Mouse (Mus musculus) adrenal gland, postnatal 10 days (tissue): ENCODE data around the gene Adamts17. TPM values are rescaled to one million over a fixed set of nuclear protein-coding genes. Genes with fewer than 3 reads are reported as not detected.

Experiments
- DNase-seq: peaks from one replicate; pipeline ENCODE4 v3.0.0; 2021; ENCODE audit warnings: mixed read lengths
- total RNA-seq, 2 experiments: library from RNA; stranded (reverse); gene quantifications; 2 replicates each; pipeline ENCODE4 v1.2.3; 2021

The Adamts17 gene
- total RNA-seq, 2 experiments from 2014 or later: 5.5 to 8.6 TPM

DNA sequence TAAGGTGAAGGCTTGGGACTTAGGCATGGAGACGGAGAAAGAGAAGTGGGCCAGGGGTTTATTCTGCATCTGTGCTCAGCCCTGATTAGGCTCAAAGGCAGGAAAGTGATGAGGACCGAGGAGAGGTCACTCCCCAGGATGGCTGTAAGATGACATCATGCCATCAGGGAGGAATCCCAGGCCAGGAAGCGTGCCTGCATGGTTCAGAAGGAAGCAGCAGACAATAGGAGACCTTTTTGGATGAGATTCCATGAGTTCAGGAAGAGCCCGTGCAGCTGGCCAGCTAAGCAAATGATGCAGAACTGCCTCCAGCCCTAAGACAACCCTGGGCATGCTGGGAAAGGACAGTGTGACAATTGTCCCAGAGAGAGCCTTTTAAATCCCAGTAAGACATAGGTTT lies 93.7 kb downstream of the Adamts17 start:
- DNase-seq: peak; percentile 27

DNA sequence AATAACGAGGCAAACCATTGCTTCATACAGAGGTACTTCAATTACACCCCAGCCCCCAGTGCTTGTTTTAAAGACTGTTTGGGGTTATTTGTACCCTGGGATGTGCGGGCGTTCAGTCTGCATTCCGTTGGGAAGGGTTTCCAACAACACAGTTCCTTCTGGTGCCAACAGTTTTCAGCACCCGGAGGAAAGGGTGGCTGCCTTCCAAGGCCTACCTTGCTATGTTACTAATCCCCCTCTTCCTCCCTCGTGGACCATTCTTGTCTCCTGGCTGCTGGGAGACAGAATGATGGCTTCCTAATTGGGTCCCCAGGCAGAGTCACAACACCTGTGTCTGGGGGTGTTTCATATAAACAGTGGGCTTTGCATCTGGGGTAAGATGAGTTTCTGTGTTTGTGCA lies 94.5 kb downstream of the Adamts17 start:
- no peak for DNase-seq

DNA sequence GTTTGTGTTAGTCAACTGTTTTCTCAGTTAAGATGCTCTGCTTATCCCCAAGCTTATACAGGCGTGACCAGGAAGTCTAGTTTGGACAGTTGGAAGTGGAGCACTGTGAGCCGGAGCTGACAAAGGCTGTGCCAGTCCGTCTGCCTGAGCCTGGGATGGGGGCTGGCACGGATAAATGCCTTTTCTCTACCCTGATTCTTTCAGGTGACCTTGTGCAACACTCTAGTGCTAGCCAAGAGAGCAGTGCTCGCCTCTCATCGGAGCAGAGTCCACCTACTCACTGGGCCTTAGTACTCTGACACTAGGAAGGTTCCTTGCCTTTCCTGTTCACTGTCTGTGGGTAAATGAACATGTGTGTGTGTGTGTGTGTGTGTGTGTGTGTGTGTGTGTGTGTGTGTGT lies 95.5 kb downstream of the Adamts17 start:
- DNase-seq: no peak

DNA sequence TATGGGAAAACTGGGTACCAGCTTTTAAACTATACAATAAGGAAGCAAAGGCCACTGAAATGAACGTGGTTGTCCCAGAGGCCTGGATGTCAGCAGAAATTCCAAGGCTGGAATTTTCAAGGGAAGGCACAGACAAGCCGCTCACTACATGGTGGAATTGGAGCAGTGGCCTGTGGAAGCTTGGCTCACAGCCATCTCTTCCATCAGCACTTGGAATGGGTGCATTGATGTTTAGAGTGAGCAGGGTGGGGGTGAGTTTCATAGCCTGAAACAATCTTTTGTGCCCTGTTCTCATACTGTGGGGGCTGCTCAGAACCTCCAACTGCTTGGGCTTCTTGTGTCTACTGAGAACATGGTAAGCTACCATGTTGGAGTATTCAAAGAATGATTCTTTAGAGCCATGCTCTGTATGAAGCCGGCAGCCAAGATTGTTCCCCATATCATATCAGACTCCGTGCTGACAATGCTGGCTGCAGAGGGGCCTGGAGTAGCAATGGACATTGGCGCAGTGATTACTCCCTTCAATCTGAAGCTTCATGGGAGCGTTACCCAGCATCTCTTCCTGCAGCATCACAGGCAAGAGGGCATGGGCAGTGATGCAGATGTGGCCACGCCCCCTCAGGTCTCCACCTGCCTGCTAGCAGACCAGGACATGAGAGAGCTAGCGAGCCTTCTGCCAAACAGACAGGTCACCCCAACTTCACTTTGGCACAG lies 96.7 kb downstream of the Adamts17 start:
- DNase-seq: no peak

DNA sequence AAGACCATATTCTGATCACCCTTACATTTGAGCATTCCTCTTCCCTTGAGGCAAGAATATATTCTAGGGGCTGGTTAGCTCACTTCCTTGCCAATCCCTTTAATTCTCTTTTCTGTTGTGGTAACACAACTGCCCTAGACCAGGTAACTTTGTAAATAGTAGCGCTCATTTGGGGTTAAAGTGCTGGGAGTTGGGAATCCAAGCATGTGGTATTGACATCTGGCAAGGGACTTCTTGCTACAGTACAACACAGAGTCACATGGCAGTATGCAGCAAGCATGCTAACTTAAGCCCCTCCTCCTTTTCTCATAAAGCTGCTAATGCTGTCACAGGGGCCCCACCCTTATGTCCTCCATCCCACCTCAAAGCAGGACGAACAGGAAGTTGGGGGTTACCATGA lies 97.4 kb downstream of the Adamts17 start:
- DNase-seq: no peak

DNA sequence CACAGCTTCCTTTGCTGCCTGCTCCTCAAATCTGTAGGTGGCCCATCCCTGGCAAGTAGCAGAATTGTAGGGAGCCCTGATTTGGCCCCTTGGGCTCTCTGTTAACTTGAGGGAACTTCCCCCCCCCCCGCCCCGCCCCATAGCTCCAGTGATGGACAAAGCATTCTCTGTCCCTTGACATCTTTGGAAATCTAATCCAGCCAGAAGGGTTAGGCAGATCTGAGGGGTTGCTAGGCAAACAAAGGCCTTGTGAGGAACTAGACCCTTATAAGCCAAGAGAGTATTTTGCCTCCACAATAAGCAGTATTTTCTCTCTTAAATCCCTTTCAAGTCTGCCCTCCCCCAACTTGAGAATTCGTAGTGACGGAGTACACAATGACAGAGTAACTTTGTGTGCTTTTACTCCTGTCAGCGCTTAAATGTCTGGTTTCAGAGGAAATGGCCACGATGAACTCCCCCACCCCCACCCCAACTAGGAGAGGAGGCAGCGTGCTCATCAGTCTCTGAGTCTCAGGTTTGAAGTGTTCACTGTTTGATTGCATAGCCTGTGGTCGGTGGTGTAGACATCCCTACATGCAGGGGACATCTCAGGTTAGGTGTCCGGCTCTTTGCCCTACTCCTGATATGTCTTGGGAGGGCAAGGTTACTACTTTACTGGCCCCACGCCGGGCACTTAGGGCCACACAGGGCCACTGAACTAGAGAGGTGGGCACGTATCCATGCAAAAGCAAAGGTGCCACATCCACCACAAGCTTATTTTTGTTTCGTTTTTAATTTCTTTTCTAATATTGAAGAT lies 99.7 kb downstream of the Adamts17 start:
- no peak for DNase-seq

DNA sequence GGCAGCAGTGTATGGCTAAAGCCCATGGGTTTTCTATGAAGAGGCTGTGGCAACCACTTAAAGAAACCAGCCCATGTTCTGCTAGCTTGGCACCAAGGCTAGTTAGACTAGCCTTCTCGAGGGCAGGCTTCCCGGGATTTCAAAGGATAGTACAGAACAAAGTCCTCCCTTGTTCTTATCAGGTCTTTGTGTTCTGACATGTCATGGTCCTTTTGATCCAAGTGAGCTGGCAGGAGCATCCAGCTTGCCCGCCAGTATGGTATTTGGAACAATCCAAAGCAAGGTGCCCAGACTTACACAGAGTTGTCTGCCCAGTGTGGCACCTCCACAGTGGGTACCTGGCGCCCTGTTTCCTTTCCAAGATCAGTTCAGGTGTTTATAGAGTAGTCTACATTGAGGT lies 101.2 kb downstream of the Adamts17 start:
- no peak for DNase-seq

DNA sequence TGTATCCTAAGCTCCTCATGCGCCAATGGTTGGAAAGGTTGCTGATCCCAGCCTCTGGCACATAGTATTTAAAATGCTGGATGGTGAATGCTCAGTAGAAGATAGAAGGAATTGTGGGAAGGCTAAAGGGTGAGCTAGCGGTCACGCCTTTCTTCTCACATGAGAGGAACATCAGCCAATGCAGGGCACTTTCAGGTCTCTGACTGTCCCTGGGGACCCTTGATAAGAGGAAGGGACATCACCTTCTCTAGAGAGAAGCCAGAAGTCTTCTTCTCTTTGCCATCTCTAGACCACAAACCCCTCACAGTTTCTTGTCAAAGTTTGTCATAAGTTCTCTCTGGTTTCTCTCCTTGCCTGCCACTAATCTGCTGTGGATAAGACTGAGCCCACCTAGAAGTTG lies 109.5 kb downstream of the Adamts17 start:
- no peak for DNase-seq

DNA sequence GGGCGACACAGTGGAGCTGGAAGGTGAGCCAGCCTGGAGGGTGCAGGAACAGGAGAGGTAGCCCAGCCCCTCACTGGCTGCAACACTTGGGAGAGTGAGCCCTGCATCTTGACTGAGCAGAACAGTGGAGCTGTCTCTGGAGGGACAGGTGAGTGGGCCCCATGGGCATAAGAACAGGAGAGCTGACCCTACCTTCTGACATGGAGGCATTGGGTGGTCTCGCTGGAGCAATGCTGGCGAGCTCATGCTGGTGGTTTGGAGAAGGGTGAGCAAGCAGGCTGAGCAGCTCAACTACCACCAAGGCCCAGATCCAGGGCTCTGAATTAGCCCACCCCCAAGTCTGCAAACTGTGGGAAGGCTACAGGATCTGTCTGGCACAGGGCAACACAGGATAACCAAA lies 113.4 kb downstream of the Adamts17 start:
- DNase-seq: no peak

DNA sequence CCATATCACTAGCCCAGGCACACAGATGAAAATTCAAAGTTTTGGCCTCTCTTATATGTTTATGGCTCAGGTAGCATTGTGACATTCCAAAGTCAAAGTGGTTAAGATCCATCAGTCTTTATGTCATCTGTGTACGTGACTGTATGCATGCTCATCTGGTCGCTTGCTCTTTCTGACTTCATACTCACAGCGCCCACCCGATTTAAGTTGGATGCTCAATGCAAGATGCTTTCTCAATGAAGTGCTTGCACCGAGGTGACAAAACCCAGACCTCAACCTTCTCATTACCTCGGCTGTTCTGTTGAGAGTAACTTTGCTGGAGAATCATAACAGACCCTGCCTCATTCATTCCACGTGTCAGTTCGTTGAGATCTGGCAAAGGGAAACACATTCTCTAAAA lies 114.5 kb downstream of the Adamts17 start:
- DNase-seq: no peak

DNA sequence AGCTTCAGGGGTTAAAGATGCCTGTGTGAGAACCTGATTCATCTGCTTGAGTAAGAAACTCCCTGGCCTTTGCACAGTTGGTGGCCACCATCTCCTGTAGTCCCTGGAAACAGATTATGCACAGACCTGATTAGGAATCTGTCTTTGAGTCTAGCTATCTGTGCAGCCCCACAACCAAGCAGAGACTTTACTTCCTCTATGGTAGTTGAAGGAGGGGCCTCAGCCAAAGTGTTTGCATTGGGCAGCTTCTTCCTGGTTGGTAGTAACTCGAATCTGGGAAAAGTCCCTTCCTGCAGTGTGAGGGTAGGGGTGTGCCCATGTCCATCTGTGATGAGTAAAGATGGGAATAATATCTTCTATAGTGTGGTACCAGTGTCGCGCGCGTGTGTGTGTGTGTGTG lies 115.2 kb downstream of the Adamts17 start:
- no peak for DNase-seq

DNA sequence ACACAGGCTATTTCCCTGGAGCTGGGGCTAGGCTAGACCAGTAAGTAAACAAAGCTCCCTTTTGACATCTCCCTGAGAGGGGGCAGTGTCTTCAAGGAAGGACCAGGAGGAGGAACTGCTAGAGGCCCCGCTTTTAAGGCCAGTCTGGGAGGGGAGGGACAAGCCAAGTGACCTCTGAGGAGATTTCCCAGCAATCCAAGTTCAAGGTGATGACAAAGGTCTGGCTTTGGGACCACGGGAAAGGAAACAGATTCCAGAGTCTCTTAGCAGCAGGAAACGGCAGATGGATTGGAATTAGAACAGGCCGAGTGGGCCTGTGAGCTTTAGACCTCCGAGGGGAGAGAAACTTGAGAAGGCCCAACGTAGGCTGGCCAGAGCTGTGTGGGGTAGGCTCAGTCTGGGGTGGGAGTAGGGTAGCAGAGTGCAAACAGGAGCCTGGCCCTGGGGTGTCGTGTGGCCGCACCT lies 116.0 kb downstream of the Adamts17 start:
- DNase-seq: no peak

DNA sequence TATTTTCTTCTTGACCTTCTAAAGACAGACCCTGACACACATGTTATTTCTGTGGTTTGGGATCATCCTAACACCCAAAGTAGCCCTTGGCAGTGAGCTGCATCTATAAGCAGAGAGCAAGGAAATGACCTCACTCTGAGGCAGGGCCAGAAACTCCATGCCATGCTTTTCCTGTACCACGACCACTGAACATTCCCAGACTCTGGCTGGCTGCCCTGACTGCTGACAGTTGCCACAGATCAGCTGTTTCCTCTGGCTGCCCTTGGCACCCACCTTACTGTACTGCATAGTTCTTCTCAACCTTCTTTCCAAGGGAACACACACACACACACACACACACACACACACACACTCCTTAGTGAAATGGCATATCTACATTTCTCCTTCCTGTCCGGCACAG lies 116.4 kb downstream of the Adamts17 start:
- DNase-seq: peak; percentile 57

DNA sequence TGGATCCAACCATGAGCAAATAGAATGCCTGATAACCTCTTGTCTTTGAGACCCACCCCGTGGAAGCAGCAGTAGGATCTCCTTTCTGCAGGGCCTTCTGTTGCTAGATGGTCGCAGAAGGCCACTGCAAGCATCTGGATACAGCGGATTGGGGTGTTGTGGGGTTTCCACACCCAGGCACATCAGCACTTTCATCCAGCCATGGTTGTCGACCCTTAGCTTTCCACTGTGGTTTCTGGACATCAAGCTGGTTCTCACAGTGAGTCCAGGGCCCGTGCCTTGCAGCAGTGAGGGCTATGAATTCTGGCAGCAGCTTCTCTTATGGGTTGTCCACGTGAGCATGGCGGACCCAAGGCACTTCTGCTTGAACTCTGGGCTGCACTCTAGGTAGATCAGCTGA lies 118.2 kb downstream of the Adamts17 start:
- DNase-seq: no peak

DNA sequence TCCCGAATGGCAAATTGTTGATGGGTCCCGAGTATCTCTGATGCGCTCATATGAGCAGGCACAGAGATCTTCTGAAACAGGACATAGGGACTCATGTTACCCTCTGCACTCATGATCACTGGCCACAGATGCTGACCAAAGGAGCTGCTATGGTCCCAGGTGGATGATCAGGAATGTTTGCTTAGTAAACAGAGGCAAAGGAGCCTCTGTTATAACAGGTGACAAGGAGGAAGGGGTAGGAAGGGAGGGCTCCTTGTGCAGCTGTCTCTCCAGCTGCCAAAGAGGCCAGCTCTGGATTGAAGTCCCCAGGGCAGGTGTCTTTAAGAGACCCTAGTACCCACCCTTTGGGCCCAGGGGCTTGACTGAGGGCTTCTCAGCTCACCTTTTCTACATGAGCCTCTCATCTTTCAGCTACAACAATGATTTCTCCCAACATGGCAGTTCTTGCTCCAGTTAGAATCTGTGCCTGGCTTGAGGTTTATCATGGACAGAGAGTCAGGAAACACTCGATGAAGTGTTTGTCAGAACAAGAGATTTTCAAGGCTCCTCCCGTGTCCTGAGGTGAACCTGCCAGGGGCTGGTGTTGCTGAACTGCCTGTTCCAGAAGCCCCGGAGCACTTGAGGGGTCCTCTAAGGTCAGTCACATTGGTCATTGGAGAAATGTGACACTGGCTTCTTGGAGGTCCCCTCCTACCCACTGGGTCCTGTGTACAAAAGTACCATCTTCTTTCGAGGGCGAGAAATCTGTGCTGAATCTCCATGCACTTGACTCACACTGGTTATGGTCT lies 120.9 kb downstream of the Adamts17 start:
- no peak for DNase-seq

DNA sequence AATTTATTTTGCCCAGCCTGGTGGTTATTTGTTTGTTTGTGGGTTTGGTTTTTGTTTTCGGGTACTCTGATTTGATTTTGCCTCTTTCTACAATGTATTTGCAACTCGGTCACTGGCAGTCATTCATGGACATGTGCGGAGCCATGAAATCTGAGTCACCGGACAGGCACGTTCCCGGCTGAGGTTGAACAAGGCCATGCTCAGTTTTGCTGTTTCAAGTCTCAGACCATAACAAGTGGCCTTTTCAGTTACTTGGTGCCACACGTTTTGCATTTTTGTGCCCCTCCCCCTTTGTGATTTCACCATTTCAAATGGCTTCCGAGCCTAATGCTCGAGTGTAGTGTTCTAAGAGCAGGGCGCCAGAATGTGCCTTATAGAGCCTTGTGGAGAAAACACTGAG lies 123.2 kb downstream of the Adamts17 start:
- DNase-seq: peak; percentile 62

DNA sequence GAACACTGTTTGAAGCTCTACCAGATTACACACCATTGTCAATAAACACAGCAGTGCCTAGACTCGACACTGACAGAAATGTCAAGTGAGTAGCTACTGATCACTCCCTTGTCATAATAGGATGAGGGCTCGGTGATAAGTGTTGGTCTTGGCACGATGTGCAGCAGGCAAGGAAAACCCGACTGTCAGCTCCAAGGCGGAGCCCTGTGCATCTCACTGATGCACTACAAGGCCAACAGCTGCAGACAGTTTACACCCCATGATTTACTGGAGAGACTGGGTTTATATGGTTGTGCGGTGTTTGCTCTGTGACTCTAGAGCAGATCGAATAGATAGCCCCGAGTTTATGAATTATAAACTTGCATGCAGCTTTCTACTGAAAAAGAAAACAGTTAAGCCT lies 124.0 kb downstream of the Adamts17 start:
- peak; percentile 38 for DNase-seq

DNA sequence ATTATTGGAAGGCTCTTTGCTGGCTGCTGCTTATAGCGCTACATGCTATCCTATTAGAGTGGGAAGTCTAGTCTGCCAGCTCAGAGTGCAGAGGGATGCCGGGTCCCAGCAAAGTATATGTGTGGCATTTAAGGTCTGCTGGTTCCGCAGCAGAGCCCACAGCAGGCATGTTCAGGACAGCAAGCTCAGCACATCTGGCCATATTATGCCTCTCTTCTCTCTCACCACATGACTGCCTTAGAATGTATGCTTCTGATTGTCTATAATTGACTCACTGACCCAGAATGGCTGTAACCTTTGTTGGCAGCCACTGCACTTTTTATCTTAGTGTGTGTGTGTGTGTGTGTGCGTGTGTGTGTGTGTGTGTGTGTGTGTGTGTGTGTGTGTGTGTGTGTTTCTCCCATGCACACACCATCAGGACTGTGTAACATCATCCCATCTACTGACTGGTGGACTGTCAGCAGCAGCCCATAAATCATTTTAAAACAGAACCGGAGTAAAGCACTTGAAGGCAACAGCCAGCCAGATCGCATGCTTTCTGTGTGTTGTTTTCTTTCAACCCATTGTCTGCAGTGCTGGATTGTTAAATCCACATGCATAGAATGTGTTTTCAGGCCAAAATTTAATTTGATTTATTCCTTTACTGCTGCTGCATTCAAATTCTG lies 127.1 kb downstream of the Adamts17 start:
- no peak for DNase-seq

DNA sequence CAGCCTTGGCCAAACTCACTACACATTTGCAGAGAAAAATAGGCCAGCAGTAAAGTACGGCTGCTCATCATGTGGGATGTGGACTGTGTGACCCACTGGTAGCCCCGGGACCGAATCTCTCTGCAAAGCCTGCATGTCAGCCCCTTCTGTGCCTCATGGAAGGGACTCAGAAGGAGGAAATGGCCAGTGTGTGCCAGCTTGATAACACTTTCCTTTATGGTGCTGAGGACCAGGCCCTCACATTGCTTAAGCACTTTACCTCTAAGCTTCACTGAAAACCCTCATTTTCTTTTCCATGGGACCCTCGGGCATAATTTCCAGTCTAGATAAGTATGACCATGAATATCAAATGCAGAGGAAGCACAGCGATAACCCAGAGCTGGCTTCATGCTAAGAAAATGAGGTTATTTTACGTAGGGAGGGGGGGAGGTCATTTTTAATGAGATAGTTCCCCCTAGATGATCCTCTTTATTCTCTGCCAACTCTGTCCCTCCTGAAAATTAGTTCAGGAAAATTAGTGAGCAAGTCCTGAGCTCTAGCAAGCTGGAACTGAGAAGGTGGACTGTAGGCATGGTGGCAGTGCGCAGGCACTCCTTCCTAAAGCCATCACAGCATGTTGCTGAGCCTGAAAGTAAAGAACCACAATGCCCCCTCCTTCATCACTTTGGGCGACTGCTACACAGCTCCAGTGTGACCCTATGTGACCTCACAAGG lies 127.8 kb downstream of the Adamts17 start:
- DNase-seq: no peak

DNA sequence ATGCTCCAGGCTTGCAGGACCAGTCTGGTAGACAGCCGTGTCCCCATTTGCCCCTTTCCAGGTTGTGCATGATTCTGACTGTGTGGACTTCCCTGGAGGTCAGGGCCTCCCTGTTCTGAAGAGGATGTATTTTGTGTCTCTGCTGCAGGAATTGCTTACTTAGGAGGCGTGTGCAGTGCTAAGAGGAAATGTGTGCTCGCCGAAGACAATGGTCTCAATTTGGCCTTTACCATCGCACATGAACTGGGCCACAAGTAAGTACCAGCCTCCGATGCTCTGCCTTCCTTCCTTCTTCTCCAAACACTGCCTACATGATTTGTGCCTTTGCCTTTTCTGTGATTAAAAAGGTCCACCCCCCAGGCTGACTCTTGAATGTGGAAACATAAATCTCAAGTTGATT lies 129.1 kb downstream of the Adamts17 start:
- DNase-seq: no peak

DNA sequence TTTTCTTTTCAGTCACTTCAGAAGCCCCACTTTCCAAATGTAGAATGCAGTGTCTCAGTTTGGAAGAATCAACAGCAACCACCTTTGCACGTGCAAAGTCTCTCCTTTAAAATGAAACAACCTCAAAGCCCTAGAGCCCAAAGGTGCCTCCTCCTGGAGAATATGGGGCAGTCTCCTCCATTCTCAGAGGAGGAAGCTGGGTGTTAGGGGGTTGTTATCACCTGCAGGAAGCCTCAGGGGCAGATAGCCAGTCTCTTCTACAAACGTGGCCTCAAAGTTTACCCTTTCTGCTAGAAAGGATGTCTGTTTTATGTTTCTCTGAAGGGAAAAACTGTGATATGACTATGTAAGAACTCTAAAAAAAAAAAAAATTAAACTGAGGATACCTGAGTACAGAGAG lies 129.7 kb downstream of the Adamts17 start:
- no peak for DNase-seq

DNA sequence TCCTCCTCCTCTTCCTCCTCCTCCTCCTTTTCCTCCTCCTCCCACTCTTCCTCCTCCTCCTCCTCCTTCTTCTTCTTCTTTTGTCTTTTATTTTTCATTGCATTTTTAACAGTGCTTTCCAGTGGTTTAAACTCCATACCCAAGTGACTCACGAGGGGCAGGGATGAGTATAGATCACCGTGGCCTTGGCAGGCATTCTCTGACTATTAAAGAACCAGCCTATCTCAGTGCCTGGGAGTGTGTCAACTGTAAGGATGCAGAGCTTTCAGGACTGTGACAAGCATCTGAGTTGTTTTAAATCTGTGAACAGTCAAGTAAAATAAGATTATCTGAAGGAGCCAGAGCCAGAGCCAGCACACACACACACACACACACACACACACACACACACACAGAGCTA lies 130.7 kb downstream of the Adamts17 start:
- no peak for DNase-seq
